Mouse (Mus musculus) T-helper 1 cell (primary cell): ENCODE measurements around the gene Eaf2.
"Not testable (repeated sequence)": the region's sequence is repeated elsewhere in the genome, so short reads cannot be mapped to it uniquely, and the experiment has no call there.

Experiments used
- in situ Hi-C: fragments of 300-600 bp; cut with MboI, MseI; formaldehyde crosslinking; loops from one replicate; pipeline ENCODE4 v1.15.1; 2025; ENCODE audit warnings: high pct_unique_total_duplicates

Gene Eaf2

GRCm38 (mm10) chr16:36851202-36851601, 23.6 kb downstream of the Eaf2 start:
- in situ Hi-C loops: no loop called here

- in situ Hi-C loops: not testable (repeated sequence)
These were observed 27.9 kb downstream of the Eaf2 start for GRCm38 (mm10) chr16:36846894-36847293.

GRCm38 (mm10) chr16:36828820-36829219, 46.0 kb downstream of the Eaf2 start:
- in situ Hi-C loops: no loop called here

GRCm38 (mm10) chr16:36828054-36828786, 46.6 kb downstream of the Eaf2 start, which contains the start of gene Iqcb1:
Gene Iqcb1 (plus strand): TSS chr16:36828385.
- in situ Hi-C loops: no loop called here

GRCm38 (mm10) chr16:36827611-36828053, 47.2 kb downstream of the Eaf2 start:
- in situ Hi-C loops: no loop called here

- in situ Hi-C loops: no loop called here
These were observed 53.3 kb downstream of the Eaf2 start for GRCm38 (mm10) chr16:36821474-36821873.

GRCm38 (mm10) chr16:36820747-36821146, 54.1 kb downstream of the Eaf2 start:
- in situ Hi-C loops: no loop called here

GRCm38 (mm10) chr16:36820016-36820415, 54.8 kb downstream of the Eaf2 start:
- in situ Hi-C loops: no loop called here

GRCm38 (mm10) chr16:36817321-36817926, 57.4 kb downstream of the Eaf2 start:
- in situ Hi-C loops: no loop called here

GRCm38 (mm10) chr16:36816916-36817315, 57.9 kb downstream of the Eaf2 start:
- in situ Hi-C loops: no loop called here

GRCm38 (mm10) chr16:36813680-36814079, 61.1 kb downstream of the Eaf2 start:
- in situ Hi-C loops: loop anchor here (5.0 kb wide), 1 partner anchor 91 kb away; no protein-coding TSS in a partner anchor

- in situ Hi-C loops: loop anchor here (10.0 kb wide), 1 partner anchor 184 kb away; no protein-coding TSS in a partner anchor
These were observed 66.2 kb downstream of the Eaf2 start for GRCm38 (mm10) chr16:36808616-36809015.

- in situ Hi-C loops: loop anchor here (10.0 kb wide), 1 partner anchor 178 kb away; no protein-coding TSS in a partner anchor
These were observed 72.4 kb downstream of the Eaf2 start for GRCm38 (mm10) chr16:36802361-36802760.

GRCm38 (mm10) chr16:36798334-36798733, 76.5 kb downstream of the Eaf2 start:
- in situ Hi-C loops: loop anchor here (5.0 kb wide), 1 partner anchor 331 kb away; no protein-coding TSS in a partner anchor

- in situ Hi-C loops: loop anchor here (5.0 kb wide), 1 partner anchor 328 kb away; no protein-coding TSS in a partner anchor
These were observed 79.8 kb downstream of the Eaf2 start for GRCm38 (mm10) chr16:36794976-36795375.

GRCm38 (mm10) chr16:36790166-36790565, 84.6 kb downstream of the Eaf2 start:
- in situ Hi-C loops: no loop called here

- in situ Hi-C loops: no loop called here
These were observed 88.3 kb downstream of the Eaf2 start for GRCm38 (mm10) chr16:36786466-36786865.

GRCm38 (mm10) chr16:36784594-36785313, 90.0 kb downstream of the Eaf2 start, which contains the start of gene Slc15a2:
Gene Slc15a2 (minus strand): TSS chr16:36784962.
- in situ Hi-C loops: no loop called here

- in situ Hi-C loops: no loop called here
These were observed 90.7 kb downstream of the Eaf2 start for GRCm38 (mm10) chr16:36784146-36784545.

- in situ Hi-C loops: no loop called here
These were observed 99.1 kb downstream of the Eaf2 start for GRCm38 (mm10) chr16:36775658-36776057.

- in situ Hi-C loops: no loop called here
These were observed 101.8 kb downstream of the Eaf2 start for GRCm38 (mm10) chr16:36772996-36773395.

GRCm38 (mm10) chr16:36771703-36772102, 103.1 kb downstream of the Eaf2 start:
- in situ Hi-C loops: no loop called here
